Mouse (Mus musculus) left cerebral cortex, adult 18-20 months (tissue): Measurements from ENCODE around the gene Uevld. TPM values are rescaled to one million over a fixed set of nuclear protein-coding genes. Genes with fewer than 3 reads are reported as not detected.
"Not testable (repeated sequence)": the region's sequence is repeated elsewhere in the genome, so short reads cannot be mapped to it uniquely, and the experiment has no call there.

Source experiments
- DNase-seq, 2 experiments: peaks; one replicate each; pipeline ENCODE4 v3.0.0; 2021 to 2022; ENCODE audit warnings: low spot score in 2 of 2, mixed read lengths in 1 of 2
- long read RNA-seq, 2 experiments: library from polyadenylated mRNA; stranded (forward); transcript quantifications; one replicate each; pipeline ENCODE4 v2.0.0; 2021
- total RNA-seq, 2 experiments: library from RNA; stranded (reverse); gene quantifications; 2 replicates each; pipeline ENCODE4 v1.2.3; 2021

Uevld gene
- total RNA-seq, result 10 to 100 TPM; 15.7 to 17.2 TPM
- long read RNA-seq, experiment 1, full-length matches to known transcripts, result 5 of 9 reads
- long read RNA-seq, experiment 1, partial matches to known transcripts, result 0 of 9 reads
- long read RNA-seq, experiment 1, other reads (novel, unspliced or antisense), result 4 of 9 reads
- long read RNA-seq, experiment 2, full-length matches to known transcripts, result 2 of 4 reads
- long read RNA-seq, experiment 2, partial matches to known transcripts, result 0 of 4 reads
- long read RNA-seq, experiment 2, other reads (novel, unspliced or antisense), result 2 of 4 reads

DNA sequence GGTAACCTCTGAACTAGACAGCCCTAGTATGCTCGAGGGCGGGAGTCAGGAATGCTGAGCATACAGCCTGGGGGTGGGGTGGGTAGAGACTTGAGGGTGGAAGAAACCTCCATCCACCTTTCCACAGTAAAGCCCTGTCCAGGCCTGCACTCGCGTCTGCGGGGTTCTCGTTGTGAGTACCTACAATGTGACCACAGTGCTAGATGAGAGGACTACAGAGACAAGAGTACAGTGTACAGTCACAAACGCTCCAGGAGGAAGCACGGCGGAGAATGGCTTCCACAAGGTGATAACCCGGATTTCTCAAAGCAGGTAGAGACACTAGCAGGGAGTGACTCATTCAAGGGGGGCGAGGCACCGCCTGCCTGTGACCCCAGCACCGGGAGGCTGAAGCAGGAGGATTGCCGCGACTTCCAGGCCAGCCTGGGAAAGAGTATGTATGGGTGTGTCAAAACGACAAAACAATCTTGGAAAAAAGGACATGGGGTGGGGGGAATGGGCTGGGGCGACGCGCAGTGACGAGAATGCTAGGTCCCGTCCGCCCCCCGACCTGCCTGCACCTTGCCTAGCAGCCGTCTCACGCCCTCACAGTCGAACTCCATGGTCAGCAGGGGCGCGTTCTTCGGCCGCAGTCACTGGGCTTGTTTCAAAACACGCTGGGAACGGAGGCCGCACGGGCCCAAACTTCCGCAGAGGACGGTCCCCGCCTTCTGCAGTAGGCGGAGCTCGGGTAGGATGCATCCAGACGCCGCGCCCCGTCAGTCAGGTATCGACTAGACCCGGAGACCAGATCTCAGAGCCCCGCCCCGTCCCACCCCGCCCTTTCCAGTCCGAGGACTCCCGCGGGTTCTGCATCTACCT is at the start of gene Uevld:
Gene Uevld (minus strand): TSS at position 697 of the 861 bp plus-strand sequence.
- DNase-seq, result peak; percentile 95 to 96

DNA sequence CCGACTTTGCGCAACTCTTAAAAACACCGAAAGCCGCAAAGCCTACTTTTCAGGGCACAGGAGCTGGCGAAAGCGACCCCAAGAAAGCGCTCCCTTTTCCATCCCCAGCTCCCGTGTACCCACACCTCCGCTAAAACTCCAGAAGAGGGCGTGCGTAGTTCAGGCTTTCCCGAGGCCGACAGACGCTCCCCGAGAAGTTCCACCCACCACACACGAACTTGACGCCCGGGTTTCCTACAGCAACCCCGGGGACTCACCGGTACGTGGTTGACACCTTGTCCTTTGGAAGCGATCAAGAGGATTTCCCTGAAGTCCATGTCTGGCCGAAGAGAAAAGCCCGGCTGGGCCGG is 49.5 kb upstream of the Uevld start:
- DNase-seq, result no peak

DNA sequence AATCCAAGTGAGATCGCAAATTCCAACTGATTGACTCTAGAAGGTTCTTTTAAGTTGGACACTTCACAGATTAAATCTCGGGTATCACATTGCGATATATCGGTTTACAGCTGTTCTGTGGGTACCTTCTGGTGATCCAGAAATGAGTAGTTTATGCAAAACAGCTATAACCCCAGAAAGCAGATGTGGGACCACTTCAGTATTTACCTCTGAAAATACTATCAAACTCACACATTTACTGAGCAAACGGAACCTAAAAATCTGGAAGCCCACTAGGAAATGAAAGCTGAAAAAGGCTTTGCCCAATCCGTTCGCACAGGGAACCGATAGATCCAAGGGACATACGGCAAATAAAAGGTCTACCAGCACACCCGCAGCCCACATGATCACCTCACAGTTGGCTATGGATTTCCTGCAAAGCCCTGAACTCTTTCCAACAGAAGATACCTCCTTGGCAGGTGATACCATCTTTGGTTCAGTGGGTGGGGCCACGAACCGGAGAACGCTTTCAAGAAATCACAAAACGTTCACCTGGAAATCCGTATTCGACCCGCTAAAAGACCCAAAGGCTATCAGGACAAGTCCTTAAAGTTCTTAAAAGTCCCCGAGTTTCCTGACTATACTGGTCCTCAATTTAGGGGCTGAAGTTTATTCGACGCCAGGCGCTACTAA is 48.9 kb upstream of the Uevld start:
- no peak for DNase-seq

DNA sequence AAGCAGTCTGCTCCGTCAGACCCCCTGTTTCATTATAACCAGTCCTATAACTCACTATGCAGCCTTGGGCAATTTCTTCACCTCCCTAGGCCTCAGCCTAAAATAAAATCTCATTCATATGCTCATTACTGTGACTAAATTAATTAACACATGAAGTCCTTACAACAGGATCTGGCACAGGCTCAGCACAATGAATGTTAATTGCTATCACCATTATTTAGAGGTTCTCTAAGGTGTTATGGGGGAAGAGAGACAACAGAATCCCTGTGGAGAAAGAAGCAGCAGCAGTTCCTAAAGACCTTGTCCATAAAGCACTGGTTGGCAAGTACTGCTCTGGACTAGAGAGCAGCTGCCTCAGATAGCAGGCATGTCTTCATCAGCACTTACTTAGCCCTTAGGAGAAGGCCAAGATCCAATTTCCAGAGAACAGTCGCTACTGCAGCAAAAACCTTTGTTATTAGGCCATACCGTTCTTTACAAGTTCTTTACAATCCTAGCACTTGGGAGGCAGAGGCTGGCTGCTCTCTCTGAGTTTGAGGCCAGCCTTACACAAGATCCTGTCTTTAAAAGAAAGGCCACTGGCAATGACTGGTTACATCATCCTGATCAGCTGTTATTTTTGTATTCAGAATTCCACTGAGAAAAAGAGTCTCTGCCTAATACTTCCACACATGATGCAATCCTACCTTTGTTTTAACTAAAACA is 45.2 kb upstream of the Uevld start:
- no peak for DNase-seq

DNA sequence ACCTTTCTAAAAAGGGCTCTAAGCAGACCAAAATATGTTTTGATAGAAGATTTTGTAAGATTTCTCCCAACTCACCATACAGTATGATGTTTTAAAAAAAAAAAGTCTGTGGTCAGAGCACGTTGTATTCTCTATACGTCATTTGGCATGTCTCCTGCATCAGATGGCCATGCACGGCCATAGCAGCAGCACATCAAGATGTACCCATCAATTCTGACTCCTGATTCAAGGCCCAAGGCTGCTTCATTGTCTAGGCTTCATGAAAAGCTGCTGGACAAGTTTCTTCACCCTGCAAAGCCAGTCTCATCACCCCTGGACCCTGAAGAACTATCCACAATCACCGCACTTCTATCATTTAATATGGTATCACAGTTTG is 43.6 kb upstream of the Uevld start:
- no peak for DNase-seq

DNA sequence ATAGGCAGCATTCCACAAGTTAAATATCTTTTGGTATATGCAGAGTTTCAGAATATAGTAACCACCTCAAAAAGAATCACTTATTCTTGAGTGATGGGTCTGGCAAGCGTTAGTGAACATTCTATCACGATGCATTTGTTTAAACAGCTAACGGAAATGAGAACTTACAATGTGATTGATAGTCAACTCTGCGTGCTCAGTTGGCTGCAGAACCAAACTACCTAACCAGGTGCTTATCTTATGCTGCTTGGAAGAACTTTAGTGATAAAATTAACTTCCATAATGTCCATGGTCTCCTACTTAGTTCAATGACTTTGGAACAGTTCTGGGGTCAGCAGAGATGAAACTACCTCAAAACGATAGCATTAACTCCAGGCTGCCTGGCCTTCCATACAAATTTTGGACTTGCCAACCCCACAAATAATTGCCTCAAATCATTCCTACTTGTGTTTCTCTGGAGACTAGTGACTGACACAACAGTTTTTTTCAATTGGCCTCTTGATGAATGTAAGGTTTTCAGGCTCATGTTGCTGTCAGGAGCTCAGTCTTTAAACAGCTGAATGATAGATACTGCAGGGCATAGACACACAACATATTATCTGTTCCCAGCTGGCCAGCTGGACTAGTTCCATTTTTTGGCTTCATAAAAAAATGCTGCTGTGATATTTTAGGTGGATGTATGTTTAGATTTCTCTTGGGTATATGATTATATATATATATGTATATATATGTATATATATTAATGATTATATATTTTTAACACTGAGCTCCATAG is 43.0 kb upstream of the Uevld start:
- DNase-seq, result no peak

DNA sequence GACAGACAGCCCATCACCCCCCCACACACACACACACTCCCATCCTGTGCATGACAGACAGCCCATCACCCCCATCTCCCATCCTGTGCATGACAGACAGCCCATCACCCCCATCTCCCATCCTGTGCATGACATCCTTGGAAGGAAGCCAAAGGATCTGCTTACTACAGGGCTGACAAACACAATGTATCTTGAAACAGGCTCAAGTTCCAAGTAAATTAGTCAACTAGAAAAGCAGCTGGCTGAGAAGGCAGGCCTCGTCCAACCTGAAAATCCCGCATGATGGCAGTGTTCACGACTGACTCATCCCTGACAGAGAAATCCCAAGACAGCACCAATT is 42.3 kb upstream of the Uevld start:
- no peak for DNase-seq

DNA sequence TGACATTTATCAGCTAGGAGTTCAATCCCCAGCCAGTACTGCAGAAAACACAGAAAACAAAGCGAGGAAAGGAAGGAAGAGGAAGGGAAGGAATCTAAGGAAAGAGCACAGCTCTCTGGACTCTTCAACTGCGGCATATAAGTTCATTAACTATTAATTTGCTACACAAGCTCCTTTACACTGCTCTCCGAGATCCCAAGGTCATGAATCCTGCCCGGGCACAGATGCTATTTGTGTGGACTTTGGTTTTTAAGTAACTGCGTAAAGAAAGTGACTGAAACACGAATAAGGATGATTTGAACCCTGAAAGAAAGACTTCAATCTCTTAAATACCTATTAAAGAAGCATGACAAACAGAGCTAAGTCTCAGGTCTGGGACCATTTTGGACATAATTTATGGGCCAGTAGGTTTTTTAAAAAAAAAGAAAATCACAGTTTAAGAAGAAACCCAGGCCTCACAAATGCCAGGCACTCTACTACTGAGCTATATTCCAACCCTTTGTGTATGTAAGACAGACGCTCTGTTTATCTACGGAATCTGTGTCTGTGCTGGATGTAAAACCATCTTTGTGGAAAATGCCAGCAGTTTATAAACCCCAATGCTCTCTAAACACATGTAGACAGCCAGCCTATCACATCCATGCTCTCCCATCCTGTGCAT is 41.8 kb upstream of the Uevld start:
- no peak for DNase-seq

DNA sequence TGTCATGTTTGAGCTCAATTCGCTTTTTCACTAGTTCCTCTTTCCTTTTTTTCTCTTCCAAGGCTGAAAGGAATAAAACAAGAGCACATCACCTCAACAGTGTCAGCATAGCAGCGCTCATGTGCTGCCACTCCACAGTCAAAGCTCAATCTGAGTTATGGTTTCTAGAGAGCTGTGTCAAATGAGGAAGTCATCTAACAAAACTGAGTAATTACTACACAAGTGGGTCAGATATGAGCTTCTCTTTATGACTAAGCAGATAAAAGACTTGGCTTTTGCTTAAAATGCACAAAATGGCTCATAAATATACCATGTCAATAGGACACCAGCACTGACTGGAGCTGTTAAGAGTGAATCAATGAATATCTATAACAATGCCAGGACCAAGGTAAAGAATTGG is 40.6 kb upstream of the Uevld start:
- no peak for DNase-seq

DNA sequence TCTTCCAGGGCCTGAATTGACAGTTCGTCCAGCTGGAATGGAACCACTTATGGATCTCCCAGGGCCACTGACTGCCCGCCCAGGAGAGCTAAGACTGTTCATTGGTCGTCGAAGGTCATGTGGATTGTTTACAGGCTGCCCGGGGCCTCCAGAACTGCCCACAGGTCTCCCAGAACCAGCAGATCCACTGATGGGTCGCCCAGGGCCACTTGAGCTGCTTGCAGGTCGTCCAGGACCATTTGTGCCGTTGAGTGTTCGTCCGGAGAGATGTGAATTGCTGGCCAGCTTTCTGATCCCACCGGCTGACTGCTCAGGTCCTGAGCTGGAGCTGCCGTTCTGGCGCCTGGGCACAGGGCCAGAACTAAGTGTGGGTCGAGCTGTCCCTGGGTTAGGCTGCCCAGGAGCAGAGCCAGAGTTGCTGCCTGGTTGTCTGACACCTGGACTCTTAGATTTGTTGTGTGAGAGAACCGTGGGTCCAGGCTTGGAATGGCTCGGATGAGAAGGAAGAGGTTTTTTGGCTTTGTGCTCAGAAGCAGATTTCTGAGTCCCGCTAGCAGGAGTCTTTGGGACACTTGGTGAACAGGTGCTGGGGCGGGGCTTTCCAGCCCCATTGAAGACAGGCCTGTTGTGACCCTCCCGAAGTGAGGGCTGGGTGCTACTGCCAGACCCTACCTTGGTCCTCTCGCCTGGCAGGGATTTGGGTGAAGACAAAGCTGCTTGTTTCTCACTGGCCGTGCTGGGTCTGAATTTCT is 39.5 kb upstream of the Uevld start:
- no peak for DNase-seq

DNA sequence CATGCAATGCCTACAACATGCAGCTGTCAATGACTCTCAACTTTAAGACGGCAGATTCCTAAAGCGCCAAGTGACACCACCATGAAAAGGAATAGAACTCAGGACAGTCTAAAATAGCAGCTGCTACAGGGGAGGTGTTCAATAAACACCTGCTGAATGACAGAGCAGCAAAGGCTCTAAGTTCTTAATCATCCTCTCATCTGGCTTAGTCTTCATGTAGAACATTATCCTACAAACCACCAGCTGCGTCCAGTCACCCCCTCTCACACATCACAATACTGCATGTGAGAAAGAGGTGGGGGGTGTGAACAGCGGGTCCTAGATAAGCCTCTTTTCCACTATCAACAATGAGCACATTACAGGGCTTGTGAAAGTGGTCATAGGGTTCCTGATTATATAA is 38.7 kb upstream of the Uevld start:
- no peak for DNase-seq

DNA sequence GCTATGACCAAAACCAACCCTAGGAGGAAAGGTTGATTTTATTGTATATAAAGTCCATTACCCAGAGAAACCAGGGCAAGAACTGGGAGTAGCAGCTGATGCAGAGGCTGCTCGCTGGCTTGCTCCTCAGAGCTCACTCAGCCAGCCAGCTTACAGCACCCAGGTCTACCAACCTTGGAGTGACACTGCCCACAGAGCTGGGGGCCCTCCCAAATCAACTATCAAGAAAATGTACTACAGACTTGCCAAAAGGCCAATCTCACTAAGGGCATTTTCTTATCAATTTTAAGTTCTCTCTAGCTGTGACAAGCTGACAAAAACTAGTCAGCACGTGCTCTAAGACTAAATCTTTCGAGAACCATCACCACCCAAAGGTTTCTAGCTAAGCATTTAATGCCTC is 37.2 kb upstream of the Uevld start:
- DNase-seq, result no peak

DNA sequence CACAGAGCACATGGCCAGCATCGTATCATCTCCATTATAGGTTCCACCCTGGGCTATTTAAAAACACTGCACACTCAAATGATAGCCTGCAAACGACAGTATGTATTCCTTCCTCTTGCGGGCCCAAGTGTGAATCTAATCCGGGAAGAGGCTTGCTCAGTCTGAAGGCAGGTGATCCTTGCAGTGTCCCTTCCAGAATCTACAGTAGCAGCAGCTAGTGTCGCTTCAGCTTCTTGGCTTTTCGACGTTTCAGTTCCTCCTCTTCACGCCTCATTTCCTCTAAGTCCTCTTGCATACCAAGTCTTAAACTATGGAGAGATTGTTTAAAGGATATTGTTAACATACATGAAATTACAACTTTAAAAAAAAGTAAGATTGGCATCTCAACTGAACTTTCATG is 34.8 kb upstream of the Uevld start:
- no peak for DNase-seq

DNA sequence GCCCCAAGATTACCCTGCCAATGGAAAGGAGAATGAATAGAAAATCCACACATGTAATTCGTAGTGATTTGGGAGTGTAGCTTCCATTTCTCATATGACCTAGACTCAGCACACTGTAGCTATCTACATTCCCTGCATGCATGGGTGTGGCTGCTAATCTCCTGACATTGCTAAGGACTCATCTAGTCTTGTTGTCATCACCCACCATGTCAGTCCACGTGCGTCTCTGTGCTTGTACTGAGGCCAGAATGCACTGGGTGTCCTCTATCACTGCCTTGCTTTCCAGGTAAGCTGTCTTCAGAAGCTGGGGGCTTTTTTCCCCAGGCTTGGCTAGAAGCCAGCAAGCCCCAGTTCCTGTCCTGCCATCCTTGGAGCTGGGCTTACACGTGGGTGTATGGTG is 31.1 kb upstream of the Uevld start:
- not testable (repeated sequence) for DNase-seq

DNA sequence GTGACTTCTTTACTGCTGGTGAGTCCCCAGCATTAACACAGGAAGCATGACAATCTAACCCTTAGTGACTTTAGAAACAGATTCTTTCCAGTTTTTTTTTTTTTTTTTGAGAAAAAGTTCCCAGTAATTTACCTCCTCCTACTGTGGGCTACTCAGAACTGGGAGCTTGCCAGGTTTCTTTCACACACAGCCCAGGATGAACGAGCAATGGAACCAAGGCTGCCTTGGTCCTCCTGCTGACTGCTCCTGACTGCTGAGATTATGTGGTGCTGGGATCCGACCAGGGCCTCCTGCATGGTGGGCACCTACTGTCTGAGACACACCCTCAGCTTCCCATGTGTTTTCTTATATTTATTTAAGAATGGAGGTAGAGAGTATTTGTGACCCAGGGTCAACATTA is 28.7 kb upstream of the Uevld start:
- DNase-seq, result no peak

DNA sequence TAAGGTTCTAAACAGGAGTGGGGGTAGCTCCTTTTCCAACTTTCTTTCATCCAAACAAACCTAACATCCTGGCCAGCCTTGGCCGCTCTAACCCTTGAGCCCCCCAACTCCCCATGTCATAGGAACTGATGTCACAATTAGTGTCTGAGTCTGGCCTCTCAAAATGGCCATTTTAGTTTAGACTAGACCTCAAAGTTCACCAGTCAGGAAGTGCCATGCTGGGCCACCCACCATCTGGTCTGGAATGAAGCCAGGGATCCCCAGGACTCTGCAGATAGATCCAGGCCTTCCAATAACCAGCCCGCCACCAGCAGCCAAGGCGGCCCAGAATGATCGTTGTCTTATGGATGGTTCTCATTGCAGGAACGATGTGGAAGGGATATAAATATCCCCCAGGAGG is 28.3 kb upstream of the Uevld start:
- no peak for DNase-seq

DNA sequence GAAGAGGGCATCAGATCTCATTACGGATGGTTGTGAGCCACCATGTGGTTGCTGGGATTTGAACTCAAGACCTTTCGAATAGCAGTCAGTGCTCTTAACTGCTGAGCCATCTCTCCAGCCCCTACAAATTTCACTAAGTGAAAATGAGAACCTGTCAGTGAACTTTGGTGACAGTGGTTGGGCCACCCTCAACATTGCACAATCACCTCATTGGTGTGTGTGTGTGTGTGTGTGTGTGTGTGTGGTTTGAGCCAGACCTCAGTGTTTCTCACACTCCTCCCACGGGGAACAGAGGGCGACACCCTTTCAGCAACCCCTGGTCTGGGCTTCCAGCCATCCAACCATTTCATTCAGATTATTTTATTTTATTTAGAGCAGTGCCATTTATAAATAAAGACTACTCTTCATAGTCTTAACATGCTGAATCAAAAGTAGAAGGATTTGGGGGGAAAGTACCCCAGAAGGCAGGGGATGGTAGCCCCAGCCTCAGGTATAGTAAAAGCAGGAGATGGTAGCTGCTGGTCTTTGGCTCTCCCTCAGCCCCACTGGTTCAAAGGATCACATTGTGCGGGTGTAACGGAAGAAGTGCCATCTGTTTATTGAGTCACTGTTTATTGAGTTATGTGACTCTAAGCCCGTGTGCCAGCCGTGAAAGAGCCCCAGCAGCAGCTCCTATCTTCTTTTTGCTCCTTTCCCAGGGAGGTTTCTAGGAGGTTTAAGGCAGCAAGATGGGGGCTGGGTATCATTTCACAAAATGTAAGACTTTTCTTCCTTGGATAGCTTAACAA is 27.6 kb upstream of the Uevld start:
- no peak for DNase-seq

DNA sequence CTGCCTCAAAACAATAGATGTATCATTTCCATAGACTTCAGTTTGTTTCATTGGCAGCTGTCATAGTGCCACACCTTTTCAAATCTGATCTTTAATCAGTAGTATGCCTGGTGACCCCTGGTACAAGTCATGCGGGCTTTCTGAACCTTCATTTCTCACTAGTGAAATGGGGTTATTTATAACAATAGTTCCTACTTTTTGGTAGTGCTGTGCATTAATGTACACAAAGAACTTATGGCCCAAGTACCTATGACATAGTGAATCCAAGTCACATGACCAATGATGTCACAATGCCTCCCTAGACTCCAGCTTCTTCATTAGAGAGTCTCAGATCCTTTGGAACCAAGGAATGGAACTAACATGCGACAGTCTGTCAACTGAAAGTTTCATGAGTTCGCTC is 25.0 kb upstream of the Uevld start, which contains the start of gene Gm9999:
Gene Gm9999 (plus strand): TSS at position 301 of the 400 bp plus-strand sequence.
- DNase-seq, result no peak

DNA sequence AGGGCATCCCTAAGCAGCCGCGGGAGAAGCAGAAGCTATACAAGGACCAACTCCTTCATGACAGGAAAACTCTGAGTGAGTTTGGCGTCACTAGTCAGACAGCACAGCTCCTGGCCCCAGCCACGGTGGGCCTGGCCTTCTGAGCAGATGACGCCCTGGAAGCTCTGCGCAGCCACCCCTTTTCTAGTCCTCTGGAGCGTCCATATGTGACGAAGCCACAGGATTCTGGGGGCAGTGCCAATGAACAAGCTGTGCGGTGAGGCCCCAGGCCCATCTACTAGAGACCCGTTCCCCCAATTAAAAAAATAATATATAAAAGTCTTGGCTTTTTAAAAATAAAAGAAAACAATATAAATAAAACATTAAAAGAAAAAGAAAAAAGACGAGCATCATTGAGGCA is 17.1 kb upstream of the Uevld start:
- DNase-seq, result no peak
